Mouse (Mus musculus): ENCODE data around the gene Hapln1. TPM values are rescaled to one million over a fixed set of nuclear protein-coding genes. Genes with fewer than 3 reads are reported as not detected.
A peak's percentile ranks its signal among the peaks of the same experiment; 100 is the strongest.

Hapln1 gene
- polyA plus RNA-seq, 1 experiment from 2014 or later, result 0.36 TPM

GRCm38 (mm10) chr13:89583747-89584738, 44.4 kb downstream of the Hapln1 start:
- Histone ChIP-seq H3K27me3 (ENCODE audit: control insufficient read depth, insufficient read depth, low read depth, low read length) (no peaks in the 10 kb centered on the region), H3K4me3 (ENCODE audit: low read depth, low read length) (no peak overlapping the region), H3K4me2 (ENCODE audit: low read length) (no peak overlapping the region), H3K4me1 (ENCODE audit: control insufficient read depth, insufficient read depth, low read length) (peaks cover 8% of the 10 kb centered on the region), H3K9ac (ENCODE audit: low read depth, low read length) (no peak overlapping the region), H3K36me3 (ENCODE audit: control insufficient read depth, insufficient read depth, low read length) (no peaks in the 10 kb centered on the region), H3K9me3 (replicated peaks; ENCODE audit: control insufficient read depth, low read length, poor library complexity, severe bottlenecking) (no peaks in the 10 kb centered on the region), H3K27ac (ENCODE audit: low read length) (no peak overlapping the region)
- peak; percentile 54; the same call in 1 of the 2 replicates for ATAC-seq
- 63% methylated on average over 10 of the region's 10 CpGs for WGBS

- H3K9ac ChIP-seq (ENCODE audit: low read depth, low read length), result no peak overlapping the region
- H3K36me3 ChIP-seq (ENCODE audit: control insufficient read depth, insufficient read depth, low read length), result no peaks in the 10 kb centered on the region
- H3K4me1 ChIP-seq (ENCODE audit: control insufficient read depth, insufficient read depth, low read length), result peaks cover 8% of the 10 kb centered on the region
- H3K4me2 ChIP-seq (ENCODE audit: low read length), result peak overlapping the region; percentile 1; the same call in 1 of the 2 replicates
- no peak for ATAC-seq
- H3K27ac ChIP-seq (ENCODE audit: low read length), result no peak overlapping the region
- H3K4me3 ChIP-seq (ENCODE audit: low read depth, low read length), result no peak overlapping the region
- no peaks in the 10 kb centered on the region for H3K27me3 ChIP-seq (ENCODE audit: control insufficient read depth, insufficient read depth, low read depth, low read length)
- no peaks in the 10 kb centered on the region for H3K9me3 ChIP-seq (replicated peaks; ENCODE audit: control insufficient read depth, low read length, poor library complexity, severe bottlenecking)
- 41% methylated on average over 1 of the region's 1 CpGs for WGBS
Measured at GRCm38 (mm10) chr13:89585144-89585543, 45.5 kb downstream of the Hapln1 start.

- WGBS, result 34% methylated on average over 4 of the region's 4 CpGs
- H3K27me3 ChIP-seq (ENCODE audit: control insufficient read depth, insufficient read depth, low read depth, low read length), result no peaks in the 10 kb centered on the region
- no peaks in the 10 kb centered on the region for H3K36me3 ChIP-seq (ENCODE audit: control insufficient read depth, insufficient read depth, low read length)
Measured at GRCm38 (mm10) chr13:89595105-89595504, 55.5 kb downstream of the Hapln1 start.

GRCm38 (mm10) chr13:89597354-89597753, 57.8 kb downstream of the Hapln1 start:
- no peaks in the 10 kb centered on the region for H3K27me3 ChIP-seq (ENCODE audit: control insufficient read depth, insufficient read depth, low read depth, low read length)
- ATAC-seq, result no peak
- no peaks in the 10 kb centered on the region for H3K4me1 ChIP-seq (ENCODE audit: control insufficient read depth, insufficient read depth, low read length)
- H3K27ac ChIP-seq (ENCODE audit: low read length), result no peak overlapping the region
- H3K4me2 ChIP-seq (ENCODE audit: low read length), result no peak overlapping the region
- H3K9me3 ChIP-seq (replicated peaks; ENCODE audit: control insufficient read depth, low read length, poor library complexity, severe bottlenecking), result no peaks in the 10 kb centered on the region
- no peaks in the 10 kb centered on the region for H3K36me3 ChIP-seq (ENCODE audit: control insufficient read depth, insufficient read depth, low read length)
- no peak overlapping the region for H3K9ac ChIP-seq (ENCODE audit: low read depth, low read length)
- H3K4me3 ChIP-seq (ENCODE audit: low read depth, low read length), result no peak overlapping the region

More at GRCm38 (mm10) chr13:89595105-89595504, 55.5 kb downstream of the Hapln1 start:
- Histone ChIP-seq H3K4me3 (ENCODE audit: low read depth, low read length) (no peak overlapping the region), H3K27ac (ENCODE audit: low read length) (no peak overlapping the region), H3K4me1 (ENCODE audit: control insufficient read depth, insufficient read depth, low read length) (no peaks in the 10 kb centered on the region), H3K9me3 (replicated peaks; ENCODE audit: control insufficient read depth, low read length, poor library complexity, severe bottlenecking) (no peaks in the 10 kb centered on the region), H3K9ac (ENCODE audit: low read depth, low read length) (no peak overlapping the region), H3K4me2 (ENCODE audit: low read length) (no peak overlapping the region)
- no peak for ATAC-seq

DNA sequence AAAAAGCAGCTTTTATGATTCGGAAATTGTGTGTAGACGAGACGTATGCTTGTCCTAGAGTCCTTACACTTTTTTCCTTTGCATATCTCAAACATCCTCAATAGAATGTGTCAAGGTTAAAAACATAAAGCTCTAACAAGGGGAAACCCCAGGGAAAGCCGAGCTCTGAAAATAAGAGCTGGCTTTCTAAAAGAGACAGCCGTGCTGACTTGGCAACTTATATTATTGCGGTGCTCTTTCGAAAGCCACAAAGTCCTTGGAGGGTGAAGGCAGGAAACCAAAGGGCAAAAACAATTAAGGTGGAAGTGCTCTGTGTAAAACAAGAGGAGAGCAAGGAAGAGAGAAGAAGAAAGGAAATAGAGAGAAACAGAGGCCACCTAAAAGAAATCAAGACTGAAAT, 60.9 kb downstream of the Hapln1 start:
- H3K4me2 ChIP-seq (ENCODE audit: low read length), result no peak overlapping the region
- ATAC-seq, result no peak
- H3K36me3 ChIP-seq (ENCODE audit: control insufficient read depth, insufficient read depth, low read length), result no peaks in the 10 kb centered on the region
- H3K27me3 ChIP-seq (ENCODE audit: control insufficient read depth, insufficient read depth, low read depth, low read length), result no peaks in the 10 kb centered on the region
- no peaks in the 10 kb centered on the region for H3K9me3 ChIP-seq (replicated peaks; ENCODE audit: control insufficient read depth, low read length, poor library complexity, severe bottlenecking)
- no peaks in the 10 kb centered on the region for H3K4me1 ChIP-seq (ENCODE audit: control insufficient read depth, insufficient read depth, low read length)
- H3K4me3 ChIP-seq (ENCODE audit: low read depth, low read length), result no peak overlapping the region
- WGBS, result 71% methylated on average over 7 of the region's 7 CpGs
- H3K27ac ChIP-seq (ENCODE audit: low read length), result no peak overlapping the region
- no peak overlapping the region for H3K9ac ChIP-seq (ENCODE audit: low read depth, low read length)

DNA sequence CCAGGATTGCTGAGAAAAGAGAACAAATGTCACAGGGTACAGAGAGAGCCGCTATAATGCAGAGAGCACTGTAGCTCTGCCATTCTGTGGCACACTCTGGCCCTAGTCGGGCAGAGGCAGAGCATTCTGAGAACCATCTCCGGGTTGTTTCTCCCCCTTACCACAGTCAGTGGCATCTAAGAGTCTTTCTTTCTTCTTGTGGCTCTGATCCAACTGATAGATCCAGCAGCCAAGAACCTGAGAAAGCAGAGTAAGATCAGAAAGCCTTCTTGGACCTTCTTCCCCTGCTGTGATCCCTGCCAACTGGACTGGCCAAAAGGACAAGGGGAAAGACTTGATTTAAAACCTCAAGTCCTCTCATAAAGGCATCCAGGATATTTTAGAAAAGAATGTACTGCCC, 63.7 kb downstream of the Hapln1 start:
- H3K27me3 ChIP-seq (ENCODE audit: control insufficient read depth, insufficient read depth, low read depth, low read length), result no peaks in the 10 kb centered on the region
- no peak overlapping the region for H3K9ac ChIP-seq (ENCODE audit: low read depth, low read length)
- no peak overlapping the region for H3K4me2 ChIP-seq (ENCODE audit: low read length)
- WGBS, result 83% methylated on average over 3 of the region's 3 CpGs
- no peaks in the 10 kb centered on the region for H3K4me1 ChIP-seq (ENCODE audit: control insufficient read depth, insufficient read depth, low read length)
- no peaks in the 10 kb centered on the region for H3K36me3 ChIP-seq (ENCODE audit: control insufficient read depth, insufficient read depth, low read length)
- no peak overlapping the region for H3K27ac ChIP-seq (ENCODE audit: low read length)
- H3K4me3 ChIP-seq (ENCODE audit: low read depth, low read length), result no peak overlapping the region
- H3K9me3 ChIP-seq (replicated peaks; ENCODE audit: control insufficient read depth, low read length, poor library complexity, severe bottlenecking), result no peaks in the 10 kb centered on the region
- no peak for ATAC-seq

DNA sequence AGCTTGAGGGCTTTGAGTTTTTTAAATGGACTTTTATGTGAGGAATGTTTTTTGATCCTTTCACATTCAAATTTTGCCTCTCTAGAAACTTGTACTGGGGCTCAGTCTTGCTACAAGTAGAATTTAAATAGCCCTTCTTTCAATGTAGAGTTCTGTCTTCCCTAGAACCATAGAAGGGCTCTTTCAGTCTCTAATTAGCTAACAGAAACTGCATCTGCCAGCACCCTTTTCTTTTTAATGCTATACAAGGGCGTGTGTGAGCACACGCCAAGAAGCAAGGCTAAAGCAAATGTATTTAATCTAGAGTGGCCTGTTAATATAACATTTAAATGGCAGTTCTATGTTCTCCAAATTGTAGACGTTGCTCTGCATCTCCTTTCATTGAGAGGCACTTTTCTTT, 67.8 kb downstream of the Hapln1 start:
- H3K9ac ChIP-seq (ENCODE audit: low read depth, low read length), result no peak overlapping the region
- no peak for ATAC-seq
- H3K9me3 ChIP-seq (replicated peaks; ENCODE audit: control insufficient read depth, low read length, poor library complexity, severe bottlenecking), result no peaks in the 10 kb centered on the region
- no peak overlapping the region for H3K4me2 ChIP-seq (ENCODE audit: low read length)
- no peaks in the 10 kb centered on the region for H3K4me1 ChIP-seq (ENCODE audit: control insufficient read depth, insufficient read depth, low read length)
- H3K27me3 ChIP-seq (ENCODE audit: control insufficient read depth, insufficient read depth, low read depth, low read length), result no peaks in the 10 kb centered on the region
- no peak overlapping the region for H3K4me3 ChIP-seq (ENCODE audit: low read depth, low read length)
- WGBS, result 48% methylated on average over 3 of the region's 3 CpGs
- H3K36me3 ChIP-seq (ENCODE audit: control insufficient read depth, insufficient read depth, low read length), result no peaks in the 10 kb centered on the region
- H3K27ac ChIP-seq (ENCODE audit: low read length), result no peak overlapping the region

DNA sequence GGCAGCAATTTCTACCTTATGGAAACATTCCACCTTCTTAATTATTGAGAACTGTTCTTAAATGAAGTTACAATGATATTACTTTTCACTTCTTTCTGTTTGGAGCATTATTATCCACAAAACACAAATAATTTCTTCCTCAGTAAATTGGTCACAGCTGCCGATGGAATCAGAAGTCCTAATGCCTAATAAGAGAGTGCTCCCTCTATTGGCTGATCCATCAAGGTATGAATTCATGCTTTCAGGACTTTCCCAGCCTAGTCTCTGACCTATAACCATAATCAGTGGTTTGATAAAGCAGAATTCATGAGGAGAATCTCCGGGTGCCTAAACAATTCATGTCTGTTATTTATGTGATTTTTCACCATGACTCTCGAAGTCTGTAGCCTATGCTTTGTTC, 79.5 kb downstream of the Hapln1 start:
- no peaks in the 10 kb centered on the region for H3K27me3 ChIP-seq (ENCODE audit: control insufficient read depth, insufficient read depth, low read depth, low read length)
- ATAC-seq, result no peak
- WGBS, result 85% methylated on average over 3 of the region's 3 CpGs

GRCm38 (mm10) chr13:89634137-89634683, 94.6 kb downstream of the Hapln1 start:
- H3K27ac ChIP-seq (ENCODE audit: low read length), result no peak overlapping the region
- no peak overlapping the region for H3K9ac ChIP-seq (ENCODE audit: low read depth, low read length)
- H3K4me3 ChIP-seq (ENCODE audit: low read depth, low read length), result no peak overlapping the region
- peak; percentile 84 for ATAC-seq
- H3K4me2 ChIP-seq (ENCODE audit: low read length), result no peak overlapping the region
- H3K27me3 ChIP-seq (ENCODE audit: control insufficient read depth, insufficient read depth, low read depth, low read length), result no peaks in the 10 kb centered on the region
- WGBS, result 27% methylated on average over 4 of the region's 4 CpGs
- no peaks in the 10 kb centered on the region for H3K36me3 ChIP-seq (ENCODE audit: control insufficient read depth, insufficient read depth, low read length)
- no peaks in the 10 kb centered on the region for H3K9me3 ChIP-seq (replicated peaks; ENCODE audit: control insufficient read depth, low read length, poor library complexity, severe bottlenecking)
- H3K4me1 ChIP-seq (ENCODE audit: control insufficient read depth, insufficient read depth, low read length), result no peaks in the 10 kb centered on the region

More for the DNA sequence above, 79.5 kb downstream of the Hapln1 start:
- no peak overlapping the region for H3K27ac ChIP-seq (ENCODE audit: low read length)
- no peak overlapping the region for H3K4me3 ChIP-seq (ENCODE audit: low read depth, low read length)
- H3K36me3 ChIP-seq (ENCODE audit: control insufficient read depth, insufficient read depth, low read length), result no peaks in the 10 kb centered on the region
- no peak overlapping the region for H3K9ac ChIP-seq (ENCODE audit: low read depth, low read length)
- no peaks in the 10 kb centered on the region for H3K9me3 ChIP-seq (replicated peaks; ENCODE audit: control insufficient read depth, low read length, poor library complexity, severe bottlenecking)
- H3K4me1 ChIP-seq (ENCODE audit: control insufficient read depth, insufficient read depth, low read length), result no peaks in the 10 kb centered on the region
- no peak overlapping the region for H3K4me2 ChIP-seq (ENCODE audit: low read length)
